Mouse (Mus musculus) CH12.LX (cell line): ENCODE measurements around the gene Fam19a2.

Experiments used
- CHD2 ChIP-seq: IDR thresholded peaks from 2 replicates; pipeline ENCODE4 v1.6.1; 2011; ENCODE audit warnings: low read length, improper control_type of control experiment
- CTCF ChIP-seq, 2 experiments: IDR thresholded peaks in 1 of 2; conservative IDR thresholded peaks in 1 of 2; 2 replicates each; pipeline ENCODE4 v1.5.1; 2011 to 2012; ENCODE audit warnings: low read depth in 2 of 2, low read length in 2 of 2, improper control_type of control experiment in 1 of 2, inconsistent platforms in 1 of 2, mild to moderate bottlenecking in 1 of 2, moderate library complexity in 1 of 2
- E2F4 ChIP-seq: IDR thresholded peaks from 2 replicates; pipeline ENCODE4 v1.6.1; 2011; ENCODE audit warnings: low read depth, low read length, improper control_type of control experiment; ENCODE audit not compliant: insufficient replicate concordance
- EP300 ChIP-seq: IDR thresholded peaks from 2 replicates; pipeline ENCODE4 v1.6.1; 2011; ENCODE audit warnings: low read length, improper control_type of control experiment
- HCFC1 ChIP-seq: IDR thresholded peaks from 2 replicates; pipeline ENCODE4 v1.6.1; 2012; ENCODE audit warnings: low read depth, mild to moderate bottlenecking, inconsistent platforms, low read length, improper control_type of control experiment
- MAX ChIP-seq: IDR thresholded peaks from 2 replicates; pipeline ENCODE4 v1.6.1; 2011; ENCODE audit warnings: low read length, improper control_type of control experiment
- MAZ ChIP-seq: IDR thresholded peaks from 2 replicates; pipeline ENCODE4 v1.6.1; 2012; ENCODE audit warnings: low read depth, mild to moderate bottlenecking, inconsistent platforms, low read length, improper control_type of control experiment, moderate library complexity
- MYC ChIP-seq: IDR thresholded peaks from 2 replicates; pipeline ENCODE4 v1.6.1; 2011; ENCODE audit warnings: low read depth, mild to moderate bottlenecking, improper control_type of control experiment, low read length
- POLR2A ChIP-seq: IDR thresholded peaks from 2 replicates; pipeline ENCODE4 v1.6.1; 2011; ENCODE audit warnings: low read depth, mild to moderate bottlenecking, improper control_type of control experiment, low read length
- RCOR1 ChIP-seq: conservative IDR thresholded peaks from 2 replicates; pipeline ENCODE4 v1.6.1; 2012; ENCODE audit warnings: low read depth, mild to moderate bottlenecking, inconsistent platforms, low read length, improper control_type of control experiment
- SIN3A ChIP-seq: IDR thresholded peaks from 2 replicates; pipeline ENCODE4 v1.6.1; 2012; ENCODE audit warnings: low read length, improper control_type of control experiment, inconsistent platforms
- USF2 ChIP-seq: conservative IDR thresholded peaks from 2 replicates; pipeline ENCODE4 v1.6.1; 2011; ENCODE audit warnings: low read depth, low read length, improper control_type of control experiment
- ZC3H11A ChIP-seq: IDR thresholded peaks from 2 replicates; pipeline ENCODE4 v1.6.1; 2012; ENCODE audit warnings: low read depth, mild to moderate bottlenecking, inconsistent platforms, low read length, improper control_type of control experiment

GRCm38 (mm10) chr10:123597059-123597458 lies 333.3 kb downstream of the Fam19a2 start:
- TF ChIP-seq CTCF (conservative IDR thresholded peaks at IDR 0.05 in 1 of 2, IDR thresholded peaks at IDR 0.05 in 1 of 2; ENCODE audit: low read depth in 2 of 2, low read length in 2 of 2), result no peak
- TF ChIP-seq RCOR1, result no peak
- no peak for TF ChIP-seq SIN3A
- no peak for TF ChIP-seq POLR2A
- TF ChIP-seq USF2, result no peak
- no peak for TF ChIP-seq MAX
- TF ChIP-seq MAZ, result no peak
- no peak for TF ChIP-seq HCFC1
- no peak for TF ChIP-seq E2F4
- TF ChIP-seq MYC, result no peak
- TF ChIP-seq ZC3H11A, result no peak
- TF ChIP-seq CHD2, result no peak
- TF ChIP-seq EP300, result no peak
